In the genomic region with DNA sequence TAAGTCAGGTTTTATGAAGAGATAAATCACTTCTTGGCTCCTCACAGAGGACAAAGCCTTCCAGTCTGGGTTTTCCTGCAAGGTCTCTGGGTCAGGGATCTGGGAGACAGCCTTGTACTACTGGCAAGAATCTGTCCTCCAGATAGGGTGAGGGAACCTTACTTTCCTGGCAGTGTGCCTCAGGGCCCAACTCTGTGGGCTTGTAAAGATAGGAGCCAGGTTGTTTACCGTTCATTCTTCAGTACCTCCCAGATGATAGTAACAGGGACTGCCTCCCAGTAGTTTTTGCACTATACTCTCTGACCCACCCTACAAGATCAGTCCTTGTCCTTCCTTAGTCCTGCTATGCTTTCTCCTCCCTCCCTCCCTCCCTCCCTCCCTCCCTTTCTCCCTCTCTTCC, we compare ENCODE assay signal across 20 mouse cellular contexts.
DNase-seq lines count a peak whose midpoint lies in the region; ATAC-seq lines count a peak whose summit lies in the region.
"Had no signal": no experiment of that assay in that cellular context is flagged by ENCODE, and none has a peak within 500 bp of the region (broad histone marks: within the 10 kb centered on the region; RNA-seq: fewer than 3 reads in every experiment).

No protein-coding gene starts in this region.

- H3K4me2 ChIP-seq in intestine, embryonic 14.5 days (ENCODE audit: low read length): no peak overlapping the region
- H3K4me2 ChIP-seq: embryonic facial prominence, embryonic 13.5 days; hindbrain, embryonic 12.5 days; neural tube, embryonic 15.5 days had no signal

- no peak overlapping the region for H3K27ac ChIP-seq in intestine, embryonic 14.5 days (ENCODE audit: low read depth)
- H3K27ac ChIP-seq: embryonic facial prominence, embryonic 13.5 days; heart, embryonic 10.5 days; hindbrain, embryonic 12.5 days; neural tube, embryonic 15.5 days had no signal

- no peak overlapping the region for H3K9ac ChIP-seq in intestine, embryonic 14.5 days (ENCODE audit: low read length)
- H3K9ac ChIP-seq: embryonic facial prominence, embryonic 13.5 days; forebrain, postnatal 0 days; hindbrain, embryonic 12.5 days; liver, postnatal 0 days; neural tube, embryonic 15.5 days had no signal

- no peaks in the 10 kb centered on the region for H3K27me3 ChIP-seq in intestine, embryonic 14.5 days (replicated peaks; ENCODE audit: control insufficient read depth, insufficient read depth, low read length)
- H3K27me3 ChIP-seq: embryonic facial prominence, embryonic 13.5 days; hindbrain, embryonic 12.5 days; megakaryocyte, embryonic 14.5 days; neural tube, embryonic 15.5 days had no signal

- ATAC-seq in intestine, embryonic 14.5 days (replicated peaks; ENCODE audit: low FRiP score, low TSS enrichment, low read depth): 0 out of 2 replicates have a peak, but pooled peaks have one; percentile 24
- ATAC-seq: forebrain, postnatal 0 days; inflammation-experienced regulatory T-cells, adult 6 months; liver, postnatal 0 days; midbrain, embryonic 16.5 days had no signal

- peak; percentile 88 to 90 for DNase-seq in adrenal gland, adult (ENCODE audit: inconsistent age in 2 of 2, low spot score in 1 of 2)
- peak; percentile 87 for DNase-seq in adrenal gland, adult 2 months
- DNase-seq in intestine, embryonic 14.5 days (ENCODE audit: low spot score): no peak
- DNase-seq in ovary, postnatal 36 days (ENCODE audit: low spot score): peak; percentile 72
- no peak for DNase-seq in right cerebral cortex, postnatal 10 days (ENCODE audit: low spot score in 2 of 2)
- no peak for DNase-seq in right cerebral cortex, postnatal 14 days
- no peak for DNase-seq in yolk sac, embryonic 10.5 days (ENCODE audit: low spot score)
- DNase-seq: cerebellum, adult 9-11 months; forebrain, postnatal 0 days; layer of hippocampus, postnatal 36 days; liver; liver, postnatal 0 days; lung, postnatal 14 days had no signal

- H3K4me1 ChIP-seq in intestine, embryonic 14.5 days (replicated peaks; ENCODE audit: control insufficient read depth, insufficient read depth, low read length): no peaks in the 10 kb centered on the region
- H3K4me1 ChIP-seq: embryonic facial prominence, embryonic 13.5 days; heart, embryonic 10.5 days; hindbrain, embryonic 12.5 days; megakaryocyte, embryonic 14.5 days; neural tube, embryonic 15.5 days had no signal

- no peaks in the 10 kb centered on the region for H3K36me3 ChIP-seq in intestine, embryonic 14.5 days (ENCODE audit: control insufficient read depth, insufficient read depth, low read length)
- H3K36me3 ChIP-seq: embryonic facial prominence, embryonic 13.5 days; heart, embryonic 10.5 days; hindbrain, embryonic 12.5 days; neural tube, embryonic 15.5 days had no signal

- no peak overlapping the region for H3K4me3 ChIP-seq in intestine, embryonic 14.5 days (ENCODE audit: low read depth, low read length)
- H3K4me3 ChIP-seq: embryonic facial prominence, embryonic 13.5 days; heart, embryonic 10.5 days; hindbrain, embryonic 12.5 days; megakaryocyte, embryonic 14.5 days; neural tube, embryonic 15.5 days had no signal

- H3K9me3 ChIP-seq in intestine, embryonic 14.5 days (ENCODE audit: control insufficient read depth, low read length): no peaks in the 10 kb centered on the region
- H3K9me3 ChIP-seq: embryonic facial prominence, embryonic 13.5 days; heart, embryonic 10.5 days; hindbrain, embryonic 12.5 days; megakaryocyte, embryonic 14.5 days; neural tube, embryonic 15.5 days had no signal

- WGBS in intestine, embryonic 14.5 days: 54% methylated on average over 1 of the region's 1 CpGs

Comparison
In these comparisons a context has a peak if more than half of its experiments do, and no peak if none do; other contexts are left out.
1. DNase-seq: peak in adrenal gland, adult (2 of 2), adrenal gland, adult 2 months (single experiment) and ovary, postnatal 36 days (single experiment); none in intestine, embryonic 14.5 days (single experiment), right cerebral cortex, postnatal 10 days (0 of 2), right cerebral cortex, postnatal 14 days (single experiment) and yolk sac, embryonic 10.5 days (single experiment).